In genomic region chr2:131546308-131546700, GRCm38 (mm10) we compare ENCODE assay signal across 8 mouse cellular contexts. TPM values are rescaled to one million over a fixed set of nuclear protein-coding genes. Genes with fewer than 3 reads are reported as not detected.
DNase-seq lines count a peak whose midpoint lies in the region; ATAC-seq and TF ChIP-seq lines count a peak whose summit lies in the region.

No protein-coding gene starts in this region.

- H3K4me2 ChIP-seq in liver, embryonic 13.5 days, result peak overlapping the region; percentile 64

- H3K4me3 ChIP-seq in spleen, adult 2 months (ENCODE audit: extremely low read depth, insufficient read depth, insufficient read length), result peak overlapping the region; percentile 28; the same call in 1 of the 2 replicates
- H3K4me3 ChIP-seq in liver, embryonic 13.5 days (replicated peaks), result peak overlapping the region; percentile 48
- no peak overlapping the region for H3K4me3 ChIP-seq in cerebellum, adult 2 months (replicated peaks; ENCODE audit: insufficient read depth, low read depth, low read length)

- H3K4me1 ChIP-seq in spleen, adult 2 months (ENCODE audit: control insufficient read depth, insufficient read depth, insufficient read length), result peaks cover 4% of the 10 kb centered on the region; the same call in 1 of the 2 replicates
- H3K4me1 ChIP-seq in liver, embryonic 13.5 days (replicated peaks), result peaks cover 12% of the 10 kb centered on the region
- H3K4me1 ChIP-seq in cerebellum, adult 2 months (ENCODE audit: control insufficient read depth, insufficient read depth, low read length), result peaks cover 15% of the 10 kb centered on the region

- H3K9ac ChIP-seq in liver, embryonic 13.5 days, result peak overlapping the region; percentile 33; the same call in 1 of the 2 replicates

- whole genome bisulfite sequencing in spleen, adult 2 months, result 9% methylated on average over 27 of the region's 27 CpGs
- 2% methylated on average over 27 of the region's 27 CpGs for WGBS in liver, embryonic 13.5 days (ENCODE audit: insufficient replicate concordance)
- 8% methylated on average over 27 of the region's 27 CpGs for WGBS in cerebellum, adult 2 months

- peaks cover 7% of the 10 kb centered on the region; the same call in 1 of the 2 replicates for H3K27me3 ChIP-seq in spleen, adult 2 months (ENCODE audit: control insufficient read depth, insufficient read depth, low read length)
- peaks cover 73% of the 10 kb centered on the region for H3K27me3 ChIP-seq in liver, embryonic 13.5 days
- H3K27me3 ChIP-seq in cerebellum, adult 2 months (ENCODE audit: control insufficient read depth, insufficient read depth, low read length), result no peaks in the 10 kb centered on the region

- DNase-seq in embryo, embryonic 10.5 days (ENCODE audit: low spot score), result peak; percentile 35
- no peak for DNase-seq in embryo, embryonic 9.5 days (ENCODE audit: extremely low spot score)
- DNase-seq in spleen, adult 2 months (ENCODE audit: low read depth in 1 of 2, low spot score in 2 of 2), result no peak
- no peak for DNase-seq in spleen, postnatal 36 days (ENCODE audit: low spot score in 2 of 2)
- DNase-seq in liver, embryonic 13.5 days, result no peak
- DNase-seq in urinary bladder, postnatal 10 days (ENCODE audit: low spot score), result no peak
- DNase-seq in right cerebral cortex, postnatal 10 days (ENCODE audit: low spot score in 2 of 2), result no peak
- DNase-seq in cerebellum, adult 2 months, result no peak

- H3K36me3 ChIP-seq in spleen, adult 2 months (ENCODE audit: control insufficient read depth, insufficient read depth, low read length), result no peaks in the 10 kb centered on the region
- H3K36me3 ChIP-seq in liver, embryonic 13.5 days, result no peaks in the 10 kb centered on the region

- H3K27ac ChIP-seq in spleen, adult 2 months (ENCODE audit: insufficient read depth, low read length), result no peak overlapping the region
- no peak overlapping the region for H3K27ac ChIP-seq in liver, embryonic 13.5 days
- H3K27ac ChIP-seq in cerebellum, adult 2 months (ENCODE audit: insufficient read depth, low read length), result no peak overlapping the region

- no peaks in the 10 kb centered on the region for H3K9me3 ChIP-seq in liver, embryonic 13.5 days (replicated peaks)

- no peak for TF ChIP-seq CTCF in spleen, adult 2 months (IDR thresholded peaks at IDR 0.05; ENCODE audit: extremely low read depth, insufficient read depth, insufficient read length, insufficient replicate concordance)
- no peak for TF ChIP-seq CTCF in cerebellum, adult 2 months (IDR thresholded peaks at IDR 0.05; ENCODE audit: borderline replicate concordance, insufficient read depth, low read depth, low read length)

- no peak for ATAC-seq in liver, embryonic 13.5 days (ENCODE audit: low read depth)

- no peak for TF ChIP-seq POLR2A in spleen, adult 2 months (IDR thresholded peaks at IDR 0.05; ENCODE audit: low read depth, low read length)
- TF ChIP-seq POLR2A in cerebellum, adult 2 months (IDR thresholded peaks at IDR 0.05; ENCODE audit: borderline replicate concordance, insufficient read depth, low read length), result no peak

RNA-seq across cellular contexts. Expression of gene Adra1d, which starts 15.8 kb away (rescaled TPM):
- 10.0 and 11.8 TPM in 2 replicates for polyA plus RNA-seq in spleen, adult 2 months (2012; rRNA removed)
- 0.40 and 0.53 TPM in 2 replicates for polyA plus RNA-seq in liver, embryonic 13.5 days (2015; fragmentation: Nextera tagmentation; extraction: Ambion mirVana)
- 7.0 and 7.8 TPM in 2 replicates for polyA plus RNA-seq in cerebellum, adult 2 months (2012; rRNA removed)

RNA-seq across cellular contexts. Expression of gene Smox, which starts 55.0 kb away (rescaled TPM):
- 63.9 and 91.7 TPM in 2 replicates for polyA plus RNA-seq in spleen, adult 2 months (2012; rRNA removed)
- 109 and 113 TPM in 2 replicates for polyA plus RNA-seq in liver, embryonic 13.5 days (2015; fragmentation: Nextera tagmentation; extraction: Ambion mirVana)
- polyA plus RNA-seq in cerebellum, adult 2 months (2012; rRNA removed), result 93.0 and 93.4 TPM in 2 replicates
